Mouse (Mus musculus): ENCODE measurements around the gene Grin1.
A peak's percentile ranks its signal among the peaks of the same experiment; 100 is the strongest.

The Grin1 gene

GRCm38 (mm10) chr2:25318119-25318966, 644 bp downstream of the Grin1 start:
- DNase-seq (ENCODE audit: low read depth), result no peak

GRCm38 (mm10) chr2:25311491-25311891, 7.5 kb downstream of the Grin1 start:
- no peak for DNase-seq (ENCODE audit: low read depth)

DNA sequence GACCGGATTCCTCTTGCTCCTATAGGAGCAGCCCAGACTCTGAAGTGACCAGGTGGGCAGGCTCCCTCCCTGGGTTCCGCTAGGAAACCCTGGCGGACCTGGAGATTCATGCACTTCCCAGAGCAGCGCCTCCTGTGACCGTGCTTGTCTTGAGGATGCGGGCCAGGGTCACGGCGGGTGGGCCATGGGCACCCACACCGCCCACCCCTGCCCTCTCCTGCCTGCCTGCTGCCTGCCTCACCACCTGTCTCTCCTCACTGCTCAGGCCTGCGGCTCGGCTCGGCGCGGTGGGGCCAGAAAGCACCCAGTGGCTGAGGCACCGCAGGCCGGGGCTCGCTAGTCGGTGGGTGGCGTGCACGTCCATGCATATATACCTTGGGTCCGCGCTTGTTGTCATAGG, 8.0 kb downstream of the Grin1 start:
- DNase-seq (ENCODE audit: low read depth), result no peak

- DNase-seq (ENCODE audit: low read depth), result no peak
Observed at GRCm38 (mm10) chr2:25310180-25310579, 8.8 kb downstream of the Grin1 start.

- DNase-seq (ENCODE audit: low read depth), result no peak
Observed at GRCm38 (mm10) chr2:25305587-25306359, 13.2 kb downstream of the Grin1 start.

DNA sequence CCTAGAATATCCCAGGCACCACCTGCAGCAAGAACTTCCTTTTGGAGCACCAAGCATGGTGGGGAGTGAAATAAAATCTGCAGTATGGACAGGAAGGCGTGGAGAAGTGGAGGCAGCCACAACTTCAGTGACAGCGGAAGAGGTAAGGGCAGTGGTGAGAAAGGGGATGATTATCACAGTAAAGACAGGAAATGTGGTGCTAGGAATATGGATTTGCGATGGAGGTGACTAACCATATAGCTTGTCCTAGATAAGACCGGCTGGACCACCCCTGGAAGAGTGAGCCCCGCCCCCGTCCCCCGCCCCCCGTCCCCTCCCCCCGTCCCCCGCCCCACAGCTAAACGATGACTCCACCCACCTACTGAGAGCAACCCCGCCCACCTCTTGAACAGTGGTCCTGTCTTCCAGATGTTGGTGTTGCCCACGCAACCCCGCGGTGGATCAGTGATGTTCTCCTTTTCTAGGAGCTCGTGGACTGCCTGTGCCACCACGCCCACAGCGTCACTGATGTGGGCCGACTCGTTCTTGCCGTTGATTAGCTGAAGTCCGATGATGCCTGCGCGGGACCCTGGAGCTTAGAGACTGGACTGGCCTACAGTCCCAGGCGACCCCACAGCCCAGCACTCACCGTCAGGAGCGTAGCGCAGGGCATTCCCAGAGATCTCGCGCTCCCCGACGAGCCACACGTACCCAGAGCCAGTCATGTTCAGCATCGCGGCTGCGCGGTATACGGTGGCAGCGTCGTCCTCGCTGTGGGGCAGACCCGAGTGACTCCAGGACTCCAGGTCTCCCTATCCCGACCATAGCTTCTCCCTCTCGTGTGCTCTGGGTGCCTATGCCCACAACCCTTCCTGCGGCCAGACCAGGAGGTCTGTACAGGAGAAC, 14.1 kb downstream of the Grin1 start:
- no peak for DNase-seq (ENCODE audit: low read depth)

DNA sequence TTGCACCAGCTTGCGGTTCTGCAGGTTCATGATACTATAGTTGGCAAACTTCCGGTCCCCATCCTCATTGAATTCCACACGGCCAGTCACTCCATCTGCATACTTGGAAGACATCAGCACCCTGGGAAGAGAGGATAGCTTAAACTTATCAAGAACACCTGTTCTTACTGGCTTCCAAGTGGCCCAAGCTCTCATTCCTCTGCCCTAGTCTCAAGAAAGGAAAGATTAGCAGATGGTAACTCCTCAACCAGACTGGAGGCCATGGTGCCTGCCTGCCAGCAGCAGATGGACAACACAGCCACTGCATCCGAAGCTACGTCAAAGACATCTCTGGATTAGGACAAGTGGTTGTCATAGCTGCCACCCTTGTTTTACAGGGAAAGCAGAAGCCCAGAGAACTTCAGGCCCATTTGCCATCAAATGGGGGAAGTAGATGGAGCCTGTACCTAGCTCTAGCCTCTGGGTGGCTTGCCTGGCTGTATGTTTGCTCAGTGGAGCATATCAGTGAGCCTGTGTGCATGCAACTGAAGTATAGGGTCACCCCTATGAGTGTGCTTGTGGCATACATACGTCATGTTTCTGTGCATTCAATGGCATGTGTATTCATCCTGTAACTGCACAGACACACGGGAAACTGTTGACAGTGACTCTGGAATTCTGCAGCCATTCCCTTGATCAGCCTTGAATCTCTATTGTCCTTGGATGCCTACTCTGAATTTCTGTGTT, 14.9 kb downstream of the Grin1 start:
- no peak for DNase-seq (ENCODE audit: low read depth)

DNA sequence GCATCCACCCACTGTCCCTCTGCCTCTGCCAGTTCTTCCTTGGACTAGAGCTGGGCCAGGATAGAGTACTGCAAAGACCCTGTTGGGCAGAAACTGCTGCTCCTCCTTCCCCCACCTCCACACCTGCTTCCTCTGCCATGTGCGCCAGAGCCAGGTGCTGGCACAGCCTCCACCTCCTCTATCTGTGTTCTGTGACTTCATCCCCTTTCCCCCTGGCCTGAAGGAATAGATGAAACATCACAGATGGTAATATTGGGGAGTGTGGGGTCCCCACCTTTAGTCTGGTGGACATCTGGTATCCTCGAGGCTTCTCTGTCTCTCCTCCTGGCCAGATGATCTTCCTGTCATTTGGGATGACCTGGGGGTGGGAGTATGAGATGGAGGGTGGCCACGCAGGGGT, 15.5 kb downstream of the Grin1 start:
- DNase-seq (ENCODE audit: low read depth), result no peak

- no peak for DNase-seq (ENCODE audit: low read depth)
Observed at GRCm38 (mm10) chr2:25298046-25298445, 20.9 kb downstream of the Grin1 start.

DNA sequence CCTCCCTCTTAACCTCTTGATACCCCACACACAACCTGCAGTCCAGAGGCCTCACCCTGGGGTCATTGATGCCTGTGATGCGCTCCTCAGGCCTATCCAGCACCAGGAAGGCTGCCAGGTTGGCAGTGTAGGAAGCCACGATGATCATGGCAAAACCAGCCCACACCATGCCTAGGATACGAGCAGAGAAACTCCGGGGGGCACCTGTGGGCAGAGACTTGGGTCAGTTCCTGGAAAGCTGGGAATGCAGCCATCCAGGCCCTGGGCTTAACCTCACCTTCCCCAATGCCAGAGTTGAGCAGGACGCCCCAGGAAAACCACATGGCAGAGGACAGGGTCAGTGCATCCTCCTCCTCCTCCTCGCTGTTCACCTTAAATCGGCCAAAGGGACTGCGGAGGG, 21.9 kb downstream of the Grin1 start:
- no peak for DNase-seq (ENCODE audit: low read depth)

DNA sequence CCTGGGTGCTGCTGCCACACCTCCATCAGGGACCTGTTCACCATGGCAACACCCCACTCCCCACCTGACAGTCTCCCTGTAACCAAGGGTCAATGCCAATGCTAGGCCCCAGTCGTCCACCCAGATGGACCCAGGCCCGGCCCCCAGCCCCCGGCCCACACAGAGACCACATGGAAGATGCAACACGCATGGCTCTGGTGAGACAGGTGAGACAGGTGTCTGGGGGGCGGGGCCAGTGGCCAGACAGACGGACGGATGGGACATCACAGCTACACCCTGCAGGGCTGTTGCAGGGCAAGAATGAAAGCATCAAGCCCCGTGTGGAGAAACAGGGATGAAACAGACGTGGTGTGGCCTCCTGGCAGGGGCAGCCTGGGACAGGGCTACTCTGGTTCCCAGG, 25.3 kb downstream of the Grin1 start:
- DNase-seq (ENCODE audit: low read depth), result no peak

DNA sequence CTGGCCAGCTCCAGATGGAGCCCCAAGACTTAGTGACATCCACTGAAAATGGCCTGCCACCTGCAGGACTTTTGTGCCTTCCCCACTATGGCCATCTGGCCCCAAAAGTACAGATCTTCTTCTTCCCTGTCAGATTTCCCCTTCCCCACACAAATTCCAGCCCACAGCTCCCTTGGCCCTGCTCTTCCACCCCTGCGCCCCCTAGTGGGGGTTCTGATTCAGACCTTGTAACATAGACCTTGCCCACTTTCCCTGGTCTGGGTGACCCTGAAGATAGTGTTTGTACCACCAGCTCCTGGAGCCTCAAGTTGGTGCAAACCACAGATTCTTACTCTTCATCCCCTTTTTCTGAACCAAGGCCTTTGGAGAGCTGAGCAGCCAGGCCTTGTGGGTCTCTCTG, 26.1 kb downstream of the Grin1 start:
- DNase-seq (ENCODE audit: low read depth), result peak; percentile 51

DNA sequence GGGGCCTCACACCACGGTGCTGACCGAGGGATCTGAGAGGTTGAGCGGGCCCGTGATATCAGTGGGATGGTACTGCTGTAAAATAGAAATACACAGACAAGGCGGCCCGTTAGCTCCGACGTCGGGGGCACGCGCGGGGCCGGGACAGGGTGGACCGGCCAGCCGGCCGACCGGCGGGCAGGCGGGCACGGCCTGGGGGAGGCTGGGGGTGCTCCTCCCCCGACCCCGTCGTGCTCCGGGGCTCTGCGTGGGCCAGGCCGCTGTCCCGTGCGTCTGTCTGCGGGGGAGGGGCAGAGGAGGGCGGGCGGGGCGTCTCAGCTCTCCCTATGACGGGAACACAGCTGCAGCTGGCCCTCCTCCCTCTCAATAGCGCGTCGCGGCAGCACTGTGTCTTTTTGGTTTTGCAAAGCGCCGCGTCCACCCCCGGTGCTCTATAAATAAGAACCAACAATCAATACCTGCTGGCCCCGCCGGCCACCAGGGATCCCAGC, 26.9 kb downstream of the Grin1 start:
- DNase-seq (ENCODE audit: low read depth), result no peak

GRCm38 (mm10) chr2:25291184-25292053, 27.6 kb downstream of the Grin1 start:
- no peak for DNase-seq (ENCODE audit: low read depth)

- DNase-seq (ENCODE audit: low read depth), result no peak
Observed at GRCm38 (mm10) chr2:25290816-25291130, 28.2 kb downstream of the Grin1 start.

DNA sequence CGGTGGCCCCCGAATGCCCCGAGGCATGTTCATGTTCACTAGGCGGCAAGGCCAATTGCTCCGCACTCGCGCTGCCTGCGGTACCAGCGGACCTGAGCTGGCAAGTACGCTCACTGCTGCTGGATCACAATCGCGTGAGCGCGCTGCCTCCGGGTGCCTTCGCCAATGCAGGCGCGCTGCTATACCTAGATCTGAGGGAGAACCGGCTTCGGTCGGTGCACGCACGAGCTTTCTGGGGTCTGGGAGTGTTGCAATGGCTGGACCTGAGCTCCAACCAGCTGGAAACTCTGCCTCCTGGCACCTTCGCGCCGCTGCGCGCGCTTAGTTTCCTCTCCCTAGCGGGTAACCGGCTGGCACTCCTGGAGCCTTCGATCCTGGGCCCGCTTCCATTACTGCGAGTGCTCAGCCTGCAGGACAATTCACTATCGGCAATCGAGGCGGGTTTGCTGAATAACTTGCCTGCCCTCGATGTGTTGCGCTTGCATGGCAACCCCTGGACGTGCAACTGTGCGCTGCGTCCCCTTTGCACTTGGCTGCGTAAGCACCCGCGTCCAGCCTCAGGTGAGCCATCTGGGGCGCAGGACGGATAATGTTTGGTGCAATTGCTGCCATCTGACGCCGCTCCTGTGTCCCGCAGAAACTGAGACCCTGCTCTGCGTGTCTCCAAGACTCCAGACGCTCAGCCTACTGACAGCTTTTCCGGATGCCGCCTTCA, 28.7 kb downstream of the Grin1 start:
- no peak for DNase-seq (ENCODE audit: low read depth)

- DNase-seq (ENCODE audit: low read depth), result no peak
Observed at GRCm38 (mm10) chr2:25289651-25290050, 29.3 kb downstream of the Grin1 start, which contains the start of gene Lrrc26. Lrrc26 (plus strand) TSS chr2:25289915.

GRCm38 (mm10) chr2:25288734-25289345, 30.1 kb downstream of the Grin1 start:
- DNase-seq (ENCODE audit: low read depth), result no peak

DNA sequence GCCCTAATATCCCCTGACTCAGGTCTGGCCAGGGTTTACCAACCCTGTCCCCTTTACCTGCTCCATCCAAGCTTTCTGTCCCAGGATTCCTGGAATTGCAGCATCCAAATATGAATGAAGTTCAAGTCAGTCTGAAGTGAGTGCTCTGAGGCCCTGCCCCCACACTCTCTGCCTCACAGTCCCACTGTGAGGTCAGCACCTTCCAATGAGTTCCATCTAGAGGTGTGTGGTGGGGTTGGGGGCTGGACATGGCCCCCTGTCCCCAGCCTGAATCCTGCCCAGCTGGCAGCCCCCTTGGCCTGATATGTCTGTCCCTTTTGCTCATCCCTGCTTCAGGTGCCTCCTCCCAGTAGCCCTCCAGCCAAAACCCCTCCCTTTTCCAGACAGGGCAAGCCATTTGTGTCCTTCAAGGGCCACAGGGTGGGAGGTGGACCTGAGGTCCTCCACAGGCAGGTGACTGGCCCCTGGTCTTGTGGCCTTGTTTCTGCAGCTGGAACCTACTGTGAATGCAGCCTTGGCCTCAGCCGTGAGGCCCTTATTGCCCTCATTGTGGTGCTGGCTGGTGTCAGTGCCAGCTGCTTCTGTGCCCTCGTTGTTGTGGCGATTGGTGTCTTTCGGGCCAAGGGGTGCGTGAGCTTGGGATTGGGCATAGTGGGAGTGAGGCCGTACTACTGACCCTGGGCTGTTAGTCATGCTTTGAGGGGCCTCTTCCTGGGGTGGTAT, 30.9 kb downstream of the Grin1 start, which contains the start of gene Tmem210:
Tmem210 (plus strand) TSS at position 219 of the 723 bp plus-strand sequence.
- no peak for DNase-seq (ENCODE audit: low read depth)

Measured in c-Kit-positive CD71-positive TER-119-negative erythroid progenitor cells, embryonic 14.5 days (primary cell).